Mouse (Mus musculus) forebrain, embryonic 10.5 days (tissue): ENCODE measurements around the gene C5ar2. TPM values are rescaled to one million over a fixed set of nuclear protein-coding genes. Genes with fewer than 3 reads are reported as not detected.
A peak's percentile ranks its signal among the peaks of the same experiment; 100 is the strongest.

Experiments
- DNase-seq: peaks from one replicate; pipeline ENCODE4 v3.0.0-alpha.2; 2017; ENCODE audit warnings: low spot score; ENCODE audit errors: extremely low spot score
- H3K27ac ChIP-seq: fragments of 300-500 bp; sonication (generic); 2 replicates; pipeline ENCODE4 v1.5.1; 2016; ENCODE audit warnings: mild to moderate bottlenecking
- H3K27me3 ChIP-seq: fragments of 300-500 bp; sonication (generic); 2 replicates; pipeline ENCODE4 v1.6.1; 2016; ENCODE audit warnings: mild to moderate bottlenecking; ENCODE audit not compliant: poor library complexity, severe bottlenecking
- H3K36me3 ChIP-seq: fragments of 300-500 bp; sonication (generic); replicated peaks from 2 replicates; pipeline ENCODE4 v1.6.1; 2016; ENCODE audit warnings: mild to moderate bottlenecking, moderate library complexity
- H3K4me1 ChIP-seq: fragments of 300-500 bp; sonication (generic); 2 replicates; pipeline ENCODE4 v1.6.1; 2016
- H3K4me3 ChIP-seq: fragments of 300-500 bp; sonication (generic); 2 replicates; pipeline ENCODE4 v1.5.1; 2016; ENCODE audit warnings: mild to moderate bottlenecking, moderate library complexity
- H3K9me3 ChIP-seq: fragments of 300-500 bp; sonication (generic); 2 replicates; pipeline ENCODE4 v1.6.1; 2016; ENCODE audit warnings: mild to moderate bottlenecking, moderate library complexity
- WGBS: fragments of 180-500 bp; shearing (Covaris S2); methylation state at CpG from one replicate; pipeline ENCODE4 v1.1.7; 2016; 5-methylcytosine and 5-hydroxymethylcytosine counted together
- polyA plus RNA-seq: library from polyadenylated mRNA; unstranded; fragments of >200 nt; fragmentation: Nextera tagmentation; extraction: Ambion mirVana; gene quantifications from 2 replicates; pipeline ENCODE4 v1.2.1, GENCODE M21; 2016

The C5ar2 gene
- polyA plus RNA-seq, 1 experiment from 2014 or later, result 0.09 TPM

GRCm38 (mm10) chr7:16245958-16246357, 2.0 kb upstream of the C5ar2 start:
- no peaks in the 10 kb centered on the region for H3K27me3 ChIP-seq
- H3K36me3 ChIP-seq, result no peaks in the 10 kb centered on the region
- no peaks in the 10 kb centered on the region; the same call in 1 of the 2 replicates for H3K4me1 ChIP-seq
- no peak overlapping the region for H3K4me3 ChIP-seq
- no peak for DNase-seq
- no peak overlapping the region for H3K27ac ChIP-seq
- no peaks in the 10 kb centered on the region for H3K9me3 ChIP-seq
- WGBS, result 60% methylated on average over 2 of the region's 4 CpGs

GRCm38 (mm10) chr7:16242198-16242597, 1.8 kb downstream of the C5ar2 start:
- Histone ChIP-seq H3K4me1 (no peaks in the 10 kb centered on the region; the same call in 1 of the 2 replicates), H3K27ac (no peak overlapping the region), H3K36me3 (no peaks in the 10 kb centered on the region), H3K4me3 (no peak overlapping the region), H3K9me3 (no peaks in the 10 kb centered on the region), H3K27me3 (no peaks in the 10 kb centered on the region)
- DNase-seq, result no peak
- WGBS, result 89% methylated on average over 6 of the region's 6 CpGs

GRCm38 (mm10) chr7:16241787-16242186, 2.2 kb downstream of the C5ar2 start:
- no peaks in the 10 kb centered on the region for H3K36me3 ChIP-seq
- no peaks in the 10 kb centered on the region for H3K27me3 ChIP-seq
- no peak for DNase-seq
- no peaks in the 10 kb centered on the region; the same call in 1 of the 2 replicates for H3K4me1 ChIP-seq
- H3K4me3 ChIP-seq, result no peak overlapping the region
- H3K9me3 ChIP-seq, result no peaks in the 10 kb centered on the region
- WGBS, result 58% methylated on average over 11 of the region's 11 CpGs
- H3K27ac ChIP-seq, result no peak overlapping the region

- DNase-seq, result no peak
- 94% methylated on average over 1 of the region's 1 CpGs for WGBS
- H3K27me3 ChIP-seq, result no peaks in the 10 kb centered on the region
- no peak overlapping the region for H3K4me3 ChIP-seq
- no peaks in the 10 kb centered on the region for H3K9me3 ChIP-seq
- no peaks in the 10 kb centered on the region; the same call in 1 of the 2 replicates for H3K4me1 ChIP-seq
- H3K27ac ChIP-seq, result no peak overlapping the region
- no peaks in the 10 kb centered on the region for H3K36me3 ChIP-seq
Measured at GRCm38 (mm10) chr7:16240978-16241303, 3.0 kb downstream of the C5ar2 start.

GRCm38 (mm10) chr7:16240281-16240977, 3.5 kb downstream of the C5ar2 start:
- Histone ChIP-seq H3K36me3 (no peaks in the 10 kb centered on the region), H3K4me3 (no peak overlapping the region), H3K27me3 (no peaks in the 10 kb centered on the region), H3K9me3 (no peaks in the 10 kb centered on the region), H3K4me1 (no peaks in the 10 kb centered on the region; the same call in 1 of the 2 replicates), H3K27ac (no peak overlapping the region)
- no peak for DNase-seq
- 78% methylated on average over 7 of the region's 7 CpGs for WGBS

- 72% methylated on average over 9 of the region's 9 CpGs for WGBS
- no peak for DNase-seq
- H3K27ac ChIP-seq, result no peak overlapping the region
- no peaks in the 10 kb centered on the region for H3K36me3 ChIP-seq
- no peaks in the 10 kb centered on the region; the same call in 1 of the 2 replicates for H3K4me1 ChIP-seq
- H3K27me3 ChIP-seq, result no peaks in the 10 kb centered on the region
- H3K9me3 ChIP-seq, result no peaks in the 10 kb centered on the region
- no peak overlapping the region for H3K4me3 ChIP-seq
Measured at GRCm38 (mm10) chr7:16239554-16239997, 4.4 kb downstream of the C5ar2 start.

GRCm38 (mm10) chr7:16229869-16230268, 14.1 kb downstream of the C5ar2 start:
- peak overlapping the region; percentile 35; the same call in 1 of the 2 replicates for H3K27ac ChIP-seq
- H3K36me3 ChIP-seq, result no peaks in the 10 kb centered on the region
- peak; percentile 27 for DNase-seq
- H3K9me3 ChIP-seq, result peaks cover 23% of the 10 kb centered on the region
- peaks cover 22% of the 10 kb centered on the region for H3K4me1 ChIP-seq
- 55% methylated on average over 5 of the region's 5 CpGs for WGBS
- no peak overlapping the region for H3K4me3 ChIP-seq
- H3K27me3 ChIP-seq, result no peaks in the 10 kb centered on the region

- peaks cover 18% of the 10 kb centered on the region for H3K4me1 ChIP-seq
- no peaks in the 10 kb centered on the region for H3K27me3 ChIP-seq
- 1% methylated on average over 34 of the region's 34 CpGs for WGBS
- peak within 1 kb of the TSS; percentile 79 for H3K4me3 ChIP-seq
- H3K27ac ChIP-seq, result peak within 1 kb of the TSS; percentile 94
- peak; percentile 97 for DNase-seq
- H3K36me3 ChIP-seq, result peaks cover 22% of the 10 kb centered on the region
- no peaks in the 10 kb centered on the region for H3K9me3 ChIP-seq
Measured at GRCm38 (mm10) chr7:16221582-16222272, 22.2 kb downstream of the C5ar2 start, which contains the start of gene Dhx34. Gene Dhx34, minus strand, starts transcription at chr7:16222037.

GRCm38 (mm10) chr7:16213986-16214385, 30.0 kb downstream of the C5ar2 start:
- Histone ChIP-seq H3K36me3 (peaks cover 96% of the 10 kb centered on the region), H3K27ac (no peak overlapping the region), H3K4me1 (no peaks in the 10 kb centered on the region), H3K9me3 (no peaks in the 10 kb centered on the region), H3K27me3 (no peaks in the 10 kb centered on the region), H3K4me3 (no peak overlapping the region)
- no peak for DNase-seq
- WGBS, result 94% methylated on average over 9 of the region's 9 CpGs

GRCm38 (mm10) chr7:16213196-16213595, 30.8 kb downstream of the C5ar2 start:
- no peak for DNase-seq
- peaks cover 96% of the 10 kb centered on the region for H3K36me3 ChIP-seq
- H3K4me1 ChIP-seq, result no peaks in the 10 kb centered on the region

GRCm38 (mm10) chr7:16210862-16211365, 33.0 kb downstream of the C5ar2 start:
- no peaks in the 10 kb centered on the region for H3K27me3 ChIP-seq
- H3K4me1 ChIP-seq, result no peaks in the 10 kb centered on the region
- H3K27ac ChIP-seq, result no peak overlapping the region
- no peaks in the 10 kb centered on the region for H3K9me3 ChIP-seq
- DNase-seq, result no peak
- no peak overlapping the region for H3K4me3 ChIP-seq
- H3K36me3 ChIP-seq, result peaks cover 90% of the 10 kb centered on the region
- 82% methylated on average over 12 of the region's 12 CpGs for WGBS

More at GRCm38 (mm10) chr7:16213196-16213595, 30.8 kb downstream of the C5ar2 start:
- Histone ChIP-seq H3K4me3 (no peak overlapping the region), H3K27ac (no peak overlapping the region), H3K9me3 (no peaks in the 10 kb centered on the region), H3K27me3 (no peaks in the 10 kb centered on the region)
- WGBS, result 98% methylated on average over 6 of the region's 6 CpGs

- WGBS, result 94% methylated on average over 21 of the region's 21 CpGs
- H3K4me3 ChIP-seq, result no peak overlapping the region
- H3K4me1 ChIP-seq, result no peaks in the 10 kb centered on the region
- H3K27me3 ChIP-seq, result no peaks in the 10 kb centered on the region
- H3K9me3 ChIP-seq, result no peaks in the 10 kb centered on the region
- DNase-seq, result no peak
- no peak overlapping the region for H3K27ac ChIP-seq
- peaks cover 90% of the 10 kb centered on the region for H3K36me3 ChIP-seq
Measured at GRCm38 (mm10) chr7:16208781-16209665, 34.9 kb downstream of the C5ar2 start.
